In the genomic region with DNA sequence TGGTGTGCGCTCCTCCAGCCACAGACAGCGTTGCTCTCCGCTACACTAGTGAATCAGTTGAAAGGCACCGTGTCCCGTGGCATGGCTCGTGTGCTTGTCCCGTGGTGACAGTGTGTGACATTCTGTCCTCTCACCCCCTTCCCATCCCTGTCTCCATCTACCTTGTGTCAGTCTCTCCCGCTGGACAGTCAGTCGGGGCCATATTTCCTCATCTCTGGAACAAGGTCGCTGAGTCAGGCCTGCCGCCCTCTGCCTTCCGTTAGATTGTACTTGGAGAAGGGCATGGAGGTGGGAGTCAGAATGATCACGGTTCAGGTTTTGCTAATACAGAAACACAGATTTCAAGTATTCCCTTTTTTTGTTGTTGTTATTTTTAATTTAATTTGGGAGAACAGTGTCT, we compare ENCODE assay signal across 22 mouse cellular contexts.
"Had no signal": no experiment of that assay in that cellular context is flagged by ENCODE, and none has a peak within 500 bp of the region (broad histone marks: within the 10 kb centered on the region; RNA-seq: fewer than 3 reads in every experiment).

No protein-coding gene starts in this region.

- H3K4me3 ChIP-seq: left cerebral cortex, adult 2 months; limb, embryonic 12.5 days; liver, embryonic 12.5 days; liver, embryonic 15.5 days; lung, embryonic 15.5 days; midbrain, embryonic 12.5 days had no signal

- DNase-seq: kidney, adult 2 months; kidney, postnatal 25 days; layer of hippocampus, postnatal 36 days; liver; lung, adult 18-20 months; lung, postnatal 10 days; lung, postnatal 36 days; right cerebral cortex, adult 18-20 months; right cerebral cortex, postnatal 14 days; right cerebral cortex, postnatal 4 days; thymus, adult 2 months; thymus, postnatal 14 days; thymus, postnatal 4 days had no signal

- H3K27ac ChIP-seq: kidney, postnatal 0 days; left cerebral cortex, adult 2 months; limb, embryonic 12.5 days; liver, embryonic 12.5 days; liver, embryonic 15.5 days; lung, embryonic 15.5 days; midbrain, embryonic 12.5 days; stomach, postnatal 0 days had no signal

- H3K9ac ChIP-seq: limb, embryonic 12.5 days; liver, embryonic 12.5 days; liver, embryonic 15.5 days; lung, embryonic 15.5 days; midbrain, embryonic 12.5 days had no signal

- H3K4me2 ChIP-seq: limb, embryonic 12.5 days; liver, embryonic 12.5 days; liver, embryonic 15.5 days; lung, embryonic 15.5 days; midbrain, embryonic 12.5 days had no signal

- H3K27me3 ChIP-seq: limb, embryonic 12.5 days; liver, embryonic 12.5 days; liver, embryonic 15.5 days; lung, embryonic 15.5 days; midbrain, embryonic 12.5 days had no signal

- ATAC-seq: liver, embryonic 12.5 days; midbrain, embryonic 16.5 days had no signal

- H3K4me1 ChIP-seq: limb, embryonic 12.5 days; liver, embryonic 12.5 days; liver, embryonic 15.5 days; lung, embryonic 15.5 days had no signal

- H3K9me3 ChIP-seq: limb, embryonic 12.5 days; liver, embryonic 12.5 days; liver, embryonic 15.5 days; lung, embryonic 15.5 days; midbrain, embryonic 12.5 days had no signal
